Mouse (Mus musculus) G1E-ER4 (cell line): ENCODE data around the gene Pxdn. TPM values are rescaled to one million over a fixed set of nuclear protein-coding genes. Genes with fewer than 3 reads are reported as not detected.

Source experiments
- GATA1 ChIP-seq: IDR thresholded peaks from one replicate; pipeline ENCODE4 v1.8.0; 2012; ENCODE audit warnings: low read length, inconsistent platforms
- polyA plus RNA-seq: library from polyadenylated mRNA; stranded (reverse); fragments of >175 nt; gene quantifications from 2 replicates; pipeline ENCODE4 v1.2.3, GENCODE M21; 2012

Gene Pxdn
- polyA plus RNA-seq, 1 experiment = not detected

- TF ChIP-seq GATA1 = no peak
These were observed 45.8 kb downstream of the Pxdn start for GRCm38 (mm10) chr12:29983190-29983589.

GRCm38 (mm10) chr12:29985126-29985525 is 47.7 kb downstream of the Pxdn start:
- TF ChIP-seq GATA1 = no peak

- no peak for TF ChIP-seq GATA1
These were observed 48.8 kb downstream of the Pxdn start for GRCm38 (mm10) chr12:29986241-29986640.

- TF ChIP-seq GATA1 = no peak
These were observed 61.5 kb downstream of the Pxdn start for GRCm38 (mm10) chr12:29998895-29999294.

- TF ChIP-seq GATA1 = no peak
These were observed 64.5 kb downstream of the Pxdn start for GRCm38 (mm10) chr12:30001951-30002350.

GRCm38 (mm10) chr12:30003680-30004364 is 66.4 kb downstream of the Pxdn start:
- no peak for TF ChIP-seq GATA1

GRCm38 (mm10) chr12:30004365-30004723 is 66.9 kb downstream of the Pxdn start:
- TF ChIP-seq GATA1 = no peak

DNA sequence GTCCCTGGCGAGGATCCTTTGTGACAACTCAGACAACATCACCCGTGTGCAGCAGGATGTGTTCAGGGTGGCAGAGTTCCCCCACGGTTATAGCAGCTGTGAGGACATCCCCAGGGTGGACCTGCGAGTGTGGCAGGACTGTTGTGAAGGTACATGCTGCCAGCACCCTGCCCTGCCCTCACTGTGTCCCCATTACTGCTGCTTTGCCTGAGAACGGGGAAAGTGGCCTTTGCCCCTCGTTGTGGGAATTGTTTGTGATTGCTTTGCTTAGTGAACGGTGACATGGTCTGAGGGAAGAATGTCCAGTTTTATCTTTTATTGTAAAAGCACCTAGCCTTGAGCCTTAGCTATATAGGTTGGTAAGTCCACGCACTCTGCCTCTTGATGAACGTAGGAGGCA is 69.2 kb downstream of the Pxdn start:
- TF ChIP-seq GATA1 = no peak

- no peak for TF ChIP-seq GATA1
These were observed 71.3 kb downstream of the Pxdn start for GRCm38 (mm10) chr12:30008741-30009140.

- no peak for TF ChIP-seq GATA1
These were observed 78.1 kb downstream of the Pxdn start for GRCm38 (mm10) chr12:30015501-30015900.

DNA sequence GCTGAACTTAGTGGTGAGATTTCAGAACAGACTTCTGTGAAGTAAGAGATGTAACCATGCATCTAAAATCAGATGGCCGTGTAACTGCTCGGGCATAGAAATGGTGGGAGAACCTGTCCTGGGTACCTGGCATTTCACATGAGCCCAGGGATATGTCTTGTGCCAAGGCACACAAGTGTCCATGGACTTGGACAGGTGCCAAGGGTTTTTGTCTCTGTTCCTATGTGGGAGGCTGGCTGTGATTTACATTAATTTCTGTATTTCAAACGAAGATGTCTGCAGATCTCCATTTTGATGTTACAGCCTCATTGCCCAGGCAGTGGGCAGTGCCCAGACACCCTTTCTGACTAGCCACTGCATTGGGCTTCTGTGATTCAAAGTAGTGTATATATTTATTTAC is 79.7 kb downstream of the Pxdn start:
- no peak for TF ChIP-seq GATA1

- no peak for TF ChIP-seq GATA1
These were observed 83.0 kb downstream of the Pxdn start for GRCm38 (mm10) chr12:30020447-30020846.

- TF ChIP-seq GATA1 = no peak
These were observed 86.1 kb downstream of the Pxdn start for GRCm38 (mm10) chr12:30023491-30023890.

- TF ChIP-seq GATA1 = no peak
These were observed 86.9 kb downstream of the Pxdn start for GRCm38 (mm10) chr12:30024264-30024825.

DNA sequence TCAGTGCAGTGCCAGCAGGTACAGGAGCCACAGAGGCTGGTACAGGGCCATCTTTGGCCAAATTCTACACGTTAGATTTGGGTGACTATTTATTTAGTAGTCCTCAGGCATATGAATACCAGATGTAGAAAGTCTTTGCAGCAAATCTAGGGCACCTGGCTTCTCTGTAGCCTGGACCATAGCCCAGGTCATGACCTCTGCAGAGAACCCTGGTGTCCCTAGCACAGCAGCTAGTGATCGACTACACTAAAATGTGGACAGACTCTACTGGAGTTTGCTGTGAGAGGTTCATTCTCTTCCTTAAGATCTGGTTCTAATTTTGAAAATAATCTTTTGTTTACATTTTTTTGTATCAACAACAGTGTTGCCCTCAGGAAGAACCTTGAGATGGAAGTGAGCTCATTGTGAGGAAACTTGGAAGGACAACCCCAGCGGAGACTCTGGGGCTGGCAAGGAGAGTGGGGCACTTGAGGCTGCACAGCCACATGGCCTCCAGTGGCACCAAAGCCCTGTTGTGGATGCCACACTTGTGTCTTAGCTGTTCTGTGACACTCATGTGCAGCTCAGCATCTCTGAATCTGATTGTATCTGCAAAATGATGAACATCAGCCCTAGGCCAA is 90.4 kb downstream of the Pxdn start:
- TF ChIP-seq GATA1 = no peak

DNA sequence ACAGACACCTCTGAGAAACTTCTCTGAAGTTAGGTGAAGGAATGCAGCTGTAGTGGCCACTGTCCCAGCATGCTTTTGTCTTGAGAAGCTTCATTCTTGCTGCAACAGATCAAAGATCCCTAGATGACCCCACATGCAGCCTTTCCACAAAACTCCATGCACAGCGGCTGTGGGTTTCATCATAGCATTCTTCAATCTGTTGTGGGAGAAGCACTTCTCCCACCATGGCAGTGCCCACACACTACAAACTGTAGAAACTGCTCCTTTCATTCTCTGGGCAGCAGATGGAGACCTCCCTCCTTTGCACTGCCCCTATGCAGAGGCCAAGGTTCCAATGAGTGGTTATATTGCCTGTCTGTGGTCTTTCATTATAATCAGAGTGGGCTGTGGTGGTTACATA is 91.7 kb downstream of the Pxdn start:
- no peak for TF ChIP-seq GATA1

- no peak for TF ChIP-seq GATA1
These were observed 93.2 kb downstream of the Pxdn start for GRCm38 (mm10) chr12:30030571-30030970.
